Mouse (Mus musculus) intestine, embryonic 15.5 days (tissue): ENCODE measurements around the gene Cdk2. TPM values are rescaled to one million over a fixed set of nuclear protein-coding genes. Genes with fewer than 3 reads are reported as not detected.

Source experiments
- ATAC-seq: fragments of 200-750 bp; cut with Nextera tagmentation; 2 replicates; pipeline ENCODE4 v1.8.0; 2017; ENCODE audit warnings: moderate TSS enrichment, moderate library complexity
- H3K27ac ChIP-seq: fragments of 300-500 bp; sonication (generic); 2 replicates; pipeline ENCODE4 v1.5.1; 2015; ENCODE audit warnings: mild to moderate bottlenecking, inconsistent platforms
- H3K27me3 ChIP-seq: fragments of 300-500 bp; sonication (generic); replicated peaks from 2 replicates; pipeline ENCODE4 v1.6.1; 2015; ENCODE audit warnings: inconsistent platforms
- H3K36me3 ChIP-seq: fragments of 300-500 bp; sonication (generic); 2 replicates; pipeline ENCODE4 v1.6.1; 2015; ENCODE audit warnings: inconsistent platforms
- H3K4me1 ChIP-seq: fragments of 300-500 bp; sonication (generic); replicated peaks from 2 replicates; pipeline ENCODE4 v1.6.1; 2015; ENCODE audit warnings: inconsistent platforms
- H3K4me2 ChIP-seq: fragments of 300-500 bp; sonication (generic); replicated peaks from 2 replicates; pipeline ENCODE4 v1.6.1; 2015; ENCODE audit warnings: mild to moderate bottlenecking, inconsistent platforms
- H3K4me3 ChIP-seq: fragments of 300-500 bp; sonication (generic); replicated peaks from 2 replicates; pipeline ENCODE4 v1.5.1; 2015; ENCODE audit warnings: inconsistent platforms
- H3K9ac ChIP-seq: fragments of 300-500 bp; sonication (generic); 2 replicates; pipeline ENCODE4 v1.6.1; 2015; ENCODE audit warnings: inconsistent platforms
- H3K9me3 ChIP-seq: fragments of 300-500 bp; sonication (generic); 2 replicates; pipeline ENCODE4 v1.6.1; 2016; ENCODE audit warnings: inconsistent platforms
- WGBS: fragments of 180-500 bp; shearing (Covaris S2); methylation state at CpG from one replicate; pipeline ENCODE4 v1.1.7; 2015; 5-methylcytosine and 5-hydroxymethylcytosine counted together
- polyA plus RNA-seq: library from polyadenylated mRNA; unstranded; fragments of >200 nt; fragmentation: Nextera tagmentation; extraction: Ambion mirVana; gene quantifications from 2 replicates; pipeline ENCODE4 v1.2.1, GENCODE M21; 2015

Gene Cdk2
- 72.7 and 80.9 TPM in 2 replicates for polyA plus RNA-seq

GRCm38 (mm10) chr10:128704491-128705316 is at the start of gene Cdk2:
Gene Cdk2, minus strand, starts transcription at chr10:128705031.
- peaks cover 25% of the 10 kb centered on the region for H3K36me3 ChIP-seq
- no peaks in the 10 kb centered on the region for H3K27me3 ChIP-seq
- peak within 1 kb of the TSS; percentile 90 for H3K4me3 ChIP-seq
- H3K9me3 ChIP-seq = no peaks in the 10 kb centered on the region
- peak within 1 kb of the TSS; percentile 98 for H3K27ac ChIP-seq
- H3K9ac ChIP-seq = peak within 1 kb of the TSS; percentile 81
- H3K4me2 ChIP-seq = peak within 1 kb of the TSS; percentile 63
- peaks cover 20% of the 10 kb centered on the region for H3K4me1 ChIP-seq
- WGBS = under 1% methylated on average over 62 of the region's 62 CpGs
- ATAC-seq = peak; percentile 97

GRCm38 (mm10) chr10:128748252-128748864 is 43.5 kb upstream of the Cdk2 start:
- peak; percentile 90 for ATAC-seq
- Histone ChIP-seq H3K27ac (peak overlapping the region; percentile 96), H3K4me1 (peaks cover 12% of the 10 kb centered on the region), H3K36me3 (no peaks in the 10 kb centered on the region; the same call in 1 of the 2 replicates), H3K9ac (peak overlapping the region; percentile 69), H3K4me2 (peak overlapping the region; percentile 86), H3K27me3 (no peaks in the 10 kb centered on the region), H3K4me3 (peak overlapping the region; percentile 71), H3K9me3 (no peaks in the 10 kb centered on the region)
- under 1% methylated on average over 37 of the region's 37 CpGs for WGBS

GRCm38 (mm10) chr10:128747646-128748251 is 42.9 kb upstream of the Cdk2 start, which contains the start of gene Pym1:
Gene Pym1, plus strand, starts transcription at chr10:128747889.
- Histone ChIP-seq H3K9me3 (no peaks in the 10 kb centered on the region), H3K4me3 (peak within 1 kb of the TSS; percentile 71), H3K4me1 (peaks cover 15% of the 10 kb centered on the region), H3K27ac (peak within 1 kb of the TSS; percentile 96), H3K36me3 (no peaks in the 10 kb centered on the region; the same call in 1 of the 2 replicates), H3K27me3 (no peaks in the 10 kb centered on the region), H3K9ac (peak within 1 kb of the TSS; percentile 69), H3K4me2 (peak within 1 kb of the TSS; percentile 86)
- ATAC-seq = peak; percentile 83
- WGBS = under 1% methylated on average over 36 of the region's 36 CpGs

GRCm38 (mm10) chr10:128746972-128747645 is 42.3 kb upstream of the Cdk2 start:
- WGBS = 39% methylated on average over 9 of the region's 9 CpGs
- ATAC-seq = peak; percentile 1; the same call in 1 of the 2 replicates
- H3K9me3 ChIP-seq = no peaks in the 10 kb centered on the region
- peak overlapping the region; percentile 67 for H3K9ac ChIP-seq
- H3K4me2 ChIP-seq = peak overlapping the region; percentile 86
- no peaks in the 10 kb centered on the region for H3K36me3 ChIP-seq
- H3K4me3 ChIP-seq = peak overlapping the region; percentile 71
- peaks cover 19% of the 10 kb centered on the region for H3K4me1 ChIP-seq
- H3K27me3 ChIP-seq = no peaks in the 10 kb centered on the region
- H3K27ac ChIP-seq = peak overlapping the region; percentile 96

- no peak for ATAC-seq
- Histone ChIP-seq H3K4me1 (peaks cover 19% of the 10 kb centered on the region), H3K4me2 (no peak overlapping the region), H3K27me3 (no peaks in the 10 kb centered on the region), H3K4me3 (no peak overlapping the region), H3K9ac (no peak overlapping the region), H3K27ac (no peak overlapping the region), H3K9me3 (no peaks in the 10 kb centered on the region), H3K36me3 (no peaks in the 10 kb centered on the region)
- WGBS = 91% methylated on average over 10 of the region's 10 CpGs
Observed at GRCm38 (mm10) chr10:128745946-128746613, 41.2 kb upstream of the Cdk2 start.

- no peak for ATAC-seq
- no peaks in the 10 kb centered on the region for H3K9me3 ChIP-seq
- peak within 1 kb of the TSS; percentile 90 for H3K4me2 ChIP-seq
- no peaks in the 10 kb centered on the region for H3K27me3 ChIP-seq
- peak within 1 kb of the TSS; percentile 67 for H3K4me3 ChIP-seq
- H3K9ac ChIP-seq = peak within 1 kb of the TSS; percentile 75
- peak within 1 kb of the TSS; percentile 52 for H3K27ac ChIP-seq
- peaks cover 21% of the 10 kb centered on the region for H3K4me1 ChIP-seq
- 31% methylated on average over 18 of the region's 18 CpGs for WGBS
- H3K36me3 ChIP-seq = no peaks in the 10 kb centered on the region
Observed at GRCm38 (mm10) chr10:128744680-128745601, 40.1 kb upstream of the Cdk2 start, which contains the start of gene Dgka. Gene Dgka, minus strand, starts transcription at chr10:128744855.

- H3K36me3 ChIP-seq = no peaks in the 10 kb centered on the region
- no peaks in the 10 kb centered on the region for H3K27me3 ChIP-seq
- no peaks in the 10 kb centered on the region for H3K9me3 ChIP-seq
- ATAC-seq = no peak
- 34% methylated on average over 8 of the region's 8 CpGs for WGBS
- peak overlapping the region; percentile 52 for H3K27ac ChIP-seq
- H3K9ac ChIP-seq = peak overlapping the region; percentile 75
- H3K4me2 ChIP-seq = peak overlapping the region; percentile 90
- peaks cover 21% of the 10 kb centered on the region for H3K4me1 ChIP-seq
- peak overlapping the region; percentile 67 for H3K4me3 ChIP-seq
Observed at GRCm38 (mm10) chr10:128744211-128744610, 39.4 kb upstream of the Cdk2 start.

GRCm38 (mm10) chr10:128743791-128744191 is 39.0 kb upstream of the Cdk2 start:
- peak overlapping the region; percentile 67 for H3K4me3 ChIP-seq
- H3K4me2 ChIP-seq = peak overlapping the region; percentile 90
- peak overlapping the region; percentile 52 for H3K27ac ChIP-seq
- H3K9ac ChIP-seq = peak overlapping the region; percentile 75
- H3K36me3 ChIP-seq = no peaks in the 10 kb centered on the region
- H3K4me1 ChIP-seq = peaks cover 21% of the 10 kb centered on the region
- H3K27me3 ChIP-seq = no peaks in the 10 kb centered on the region
- ATAC-seq = peak; percentile 32
- no peaks in the 10 kb centered on the region for H3K9me3 ChIP-seq
- WGBS = under 1% methylated on average over 33 of the region's 37 CpGs

GRCm38 (mm10) chr10:128743235-128743634 is 38.4 kb upstream of the Cdk2 start:
- H3K9me3 ChIP-seq = no peaks in the 10 kb centered on the region
- 8% methylated on average over 7 of the region's 7 CpGs for WGBS
- peak overlapping the region; percentile 52; the same call in 1 of the 2 replicates for H3K27ac ChIP-seq
- peak overlapping the region; percentile 90 for H3K4me2 ChIP-seq
- H3K4me3 ChIP-seq = peak overlapping the region; percentile 67
- H3K9ac ChIP-seq = peak overlapping the region; percentile 75
- H3K4me1 ChIP-seq = peaks cover 21% of the 10 kb centered on the region
- no peaks in the 10 kb centered on the region for H3K36me3 ChIP-seq
- no peak for ATAC-seq
- no peaks in the 10 kb centered on the region for H3K27me3 ChIP-seq

GRCm38 (mm10) chr10:128742616-128743015 is 37.8 kb upstream of the Cdk2 start:
- peak overlapping the region; percentile 90 for H3K4me2 ChIP-seq
- 37% methylated on average over 4 of the region's 4 CpGs for WGBS
- no peaks in the 10 kb centered on the region for H3K36me3 ChIP-seq
- no peak overlapping the region for H3K27ac ChIP-seq
- H3K4me1 ChIP-seq = peaks cover 21% of the 10 kb centered on the region
- no peak overlapping the region for H3K4me3 ChIP-seq
- no peak overlapping the region for H3K9ac ChIP-seq
- H3K27me3 ChIP-seq = no peaks in the 10 kb centered on the region
- H3K9me3 ChIP-seq = no peaks in the 10 kb centered on the region
- no peak for ATAC-seq
